Mouse (Mus musculus): ENCODE measurements around the gene Ccdc141.
"Not testable (repeated sequence)": the region's sequence is repeated elsewhere in the genome, so short reads cannot be mapped to it uniquely, and the experiment has no call there.

The Ccdc141 gene

DNA sequence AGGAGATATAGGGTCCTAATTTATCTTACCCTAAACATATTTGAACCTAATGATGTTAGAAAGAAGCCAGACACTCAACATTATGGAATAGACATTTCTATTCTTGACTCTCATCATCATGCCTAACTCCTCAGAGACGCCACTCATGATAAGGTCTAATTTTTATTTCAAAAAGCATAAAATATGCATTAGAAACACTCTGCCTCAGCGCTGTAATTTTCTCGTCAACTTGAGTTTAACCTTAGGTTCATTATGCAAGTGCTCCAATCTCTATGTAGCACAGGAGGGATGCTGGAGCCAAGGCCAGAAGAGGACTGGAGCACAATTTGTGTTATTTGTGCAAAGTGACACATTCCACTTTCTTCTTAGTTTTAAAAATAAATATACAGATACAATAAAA is 130.8 kb downstream of the Ccdc141 start:
- no peak for DNase-seq

DNA sequence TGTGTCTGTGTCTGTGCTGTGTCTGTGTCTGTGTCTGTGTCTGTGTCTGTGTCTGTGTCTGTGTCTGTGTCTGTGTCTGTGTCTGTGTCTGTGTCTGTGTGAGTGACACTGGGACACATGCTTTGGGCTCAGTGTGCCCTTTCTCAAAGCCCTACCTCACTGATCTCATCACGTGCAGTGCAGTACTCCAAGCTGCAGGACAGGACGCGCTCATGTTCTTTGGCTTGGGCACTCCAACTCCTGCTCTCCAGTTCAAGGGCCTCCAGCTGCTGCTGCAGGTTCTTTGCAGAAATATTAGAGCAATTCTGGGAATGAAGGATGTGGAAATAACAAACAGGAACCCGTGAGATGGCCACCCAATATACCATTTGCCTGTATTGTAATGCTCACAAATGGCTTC is 131.2 kb downstream of the Ccdc141 start:
- no peak for DNase-seq

DNA sequence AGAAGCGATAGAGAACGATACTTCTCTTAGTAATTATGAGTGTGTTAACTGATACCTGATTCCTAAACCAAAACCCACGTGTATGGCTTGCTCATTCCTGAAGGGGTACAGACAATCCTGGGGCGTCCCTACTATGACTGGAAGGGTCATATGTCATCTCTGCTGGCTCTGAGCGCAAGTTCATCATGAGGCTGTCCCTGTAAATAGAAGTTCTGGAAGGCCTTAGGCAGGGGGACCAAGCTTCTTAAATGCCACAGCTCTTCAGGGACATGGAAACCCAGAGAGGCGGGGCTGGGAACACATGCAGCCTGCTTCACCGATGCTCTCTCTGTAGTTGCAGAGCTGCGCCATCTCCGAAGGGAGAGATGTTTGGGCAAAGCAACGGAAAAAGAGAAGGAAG is 133.2 kb downstream of the Ccdc141 start:
- no peak for DNase-seq

DNA sequence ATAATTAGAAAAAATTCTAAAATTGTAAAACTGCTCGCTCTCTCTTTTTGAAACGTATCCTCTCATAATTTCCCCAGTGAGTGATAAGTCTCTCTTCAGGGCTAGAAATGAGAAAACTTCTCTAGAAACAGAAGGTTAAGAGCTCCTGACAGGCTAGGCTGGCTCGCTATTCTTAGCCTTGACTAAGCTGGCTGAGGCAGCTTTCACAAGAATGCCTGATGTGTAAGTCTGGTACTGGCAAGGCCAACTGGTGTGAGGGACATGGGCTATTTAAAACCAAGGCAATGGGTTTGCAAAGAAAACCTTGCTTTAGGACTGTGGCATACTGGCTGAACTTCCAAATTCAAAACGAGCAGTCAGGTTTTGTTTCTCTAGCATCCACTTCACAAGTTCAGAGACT is 136.3 kb downstream of the Ccdc141 start:
- no peak for DNase-seq

DNA sequence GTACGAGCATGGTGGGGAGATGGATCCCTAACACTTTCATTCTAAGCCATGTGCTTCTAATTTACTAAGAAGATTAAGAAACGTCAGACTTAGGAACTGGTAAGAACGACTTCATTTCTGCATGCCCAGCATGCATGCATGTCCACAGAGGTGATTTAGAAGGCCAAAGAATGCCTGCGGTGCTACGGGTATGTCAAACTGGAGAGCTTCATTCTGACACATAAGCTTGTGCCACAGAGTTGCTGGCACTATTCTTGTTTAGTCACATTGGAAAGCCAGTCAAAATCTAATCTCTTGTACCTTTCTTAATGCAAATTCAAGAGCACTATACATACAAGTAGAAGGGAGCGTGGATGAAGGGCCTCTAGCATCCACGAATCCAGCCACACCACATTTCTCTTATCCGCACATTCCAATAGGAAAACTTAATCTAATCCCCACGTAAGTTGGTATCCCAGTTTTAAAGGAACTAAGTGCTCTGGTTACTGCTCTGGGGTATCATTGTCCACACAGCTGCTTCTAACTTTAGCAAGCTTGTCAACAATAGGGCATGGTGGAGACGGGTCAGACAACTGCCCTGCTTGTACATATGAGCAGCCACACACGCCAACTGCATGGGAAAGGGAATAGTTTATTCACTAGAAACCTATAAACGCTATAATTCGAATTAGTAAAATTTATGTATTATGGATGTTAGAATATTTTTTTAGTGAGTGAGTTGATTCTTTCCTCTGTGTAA is 136.9 kb downstream of the Ccdc141 start:
- DNase-seq = no peak

- DNase-seq = no peak
Measured at GRCm38 (mm10) chr2:77020649-77021048, 149.8 kb downstream of the Ccdc141 start.

DNA sequence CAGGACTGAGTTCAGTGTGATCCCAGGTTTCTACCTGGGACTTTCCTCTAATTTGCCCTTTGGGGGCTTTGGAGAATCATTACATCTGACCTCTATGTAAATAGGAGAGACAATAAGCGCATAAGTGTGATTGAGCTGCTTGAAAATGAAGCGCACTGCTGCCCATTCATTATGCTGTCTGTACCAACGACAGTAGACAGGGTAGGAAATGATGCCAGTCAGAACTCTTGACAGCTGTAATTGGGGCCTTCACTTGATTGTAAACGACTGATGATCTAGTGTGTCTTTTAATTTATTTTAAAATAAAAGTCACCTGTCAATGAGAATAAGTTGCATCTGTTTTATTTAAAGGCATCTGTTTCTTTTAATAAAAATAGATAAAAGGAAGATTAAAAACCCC is 152.7 kb downstream of the Ccdc141 start:
- no peak for DNase-seq

DNA sequence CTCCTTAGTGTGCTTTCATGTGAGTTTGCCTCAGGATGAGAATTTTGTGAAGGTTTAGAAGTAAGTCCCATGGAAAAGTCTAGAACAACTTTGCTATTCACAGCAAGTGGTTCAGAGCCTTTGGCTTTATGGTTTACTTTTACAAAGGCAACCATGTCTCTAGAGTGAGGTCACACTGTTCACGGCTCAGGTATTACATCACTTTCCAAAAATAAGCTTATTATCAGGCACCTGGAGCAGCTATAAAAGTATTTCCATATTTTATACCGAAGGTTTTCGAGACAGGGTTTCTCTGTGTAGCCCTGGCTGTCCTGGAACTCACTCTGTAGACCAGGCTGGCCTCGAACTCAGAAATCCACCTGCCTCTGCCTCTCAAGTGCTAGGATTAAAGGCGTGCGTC is 157.0 kb downstream of the Ccdc141 start:
- DNase-seq = not testable (repeated sequence)

DNA sequence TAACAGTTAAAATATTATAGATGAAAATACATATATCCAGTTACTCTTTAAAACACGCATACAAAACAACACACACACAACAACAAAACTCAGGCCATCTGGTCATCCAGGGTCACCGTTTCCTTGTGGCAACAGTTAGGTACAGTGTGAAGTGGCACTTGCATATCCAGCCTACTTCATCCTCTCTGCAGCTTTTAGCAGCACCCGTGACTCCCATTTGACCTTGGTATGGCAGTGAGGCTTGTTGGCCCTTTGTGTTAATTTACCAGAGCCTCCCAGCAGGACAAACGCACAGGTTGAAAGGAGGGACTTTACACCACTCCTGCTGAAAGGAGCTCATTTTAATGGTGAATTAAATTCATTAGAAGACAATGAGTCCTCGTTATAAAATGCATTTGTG is 158.5 kb downstream of the Ccdc141 start:
- DNase-seq = no peak

DNA sequence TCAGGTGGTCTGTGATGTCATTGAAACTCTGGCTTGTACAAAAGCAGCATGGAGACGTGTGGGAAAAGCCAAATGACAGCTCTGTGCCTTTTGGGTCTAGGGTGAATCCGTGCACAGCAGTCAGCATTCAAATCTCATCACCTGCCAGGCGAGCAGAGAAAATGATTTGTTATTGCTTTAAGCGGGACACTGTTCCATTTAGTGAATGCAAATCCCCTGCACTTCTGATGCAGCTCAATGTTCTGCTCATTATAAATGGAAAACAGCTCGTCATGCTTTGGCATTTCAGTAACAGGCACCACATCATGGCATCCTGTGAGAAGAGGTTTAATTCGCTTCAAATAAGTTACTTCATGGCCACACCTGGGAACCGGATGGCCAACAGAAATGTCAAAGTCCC is 163.4 kb downstream of the Ccdc141 start:
- no peak for DNase-seq

- DNase-seq = no peak
Measured at GRCm38 (mm10) chr2:77003148-77003547, 167.3 kb downstream of the Ccdc141 start.

GRCm38 (mm10) chr2:76998351-76998750 is 172.1 kb downstream of the Ccdc141 start:
- no peak for DNase-seq

GRCm38 (mm10) chr2:76992493-76993201 is 177.8 kb downstream of the Ccdc141 start:
- no peak for DNase-seq

GRCm38 (mm10) chr2:76987317-76987716 is 183.1 kb downstream of the Ccdc141 start:
- DNase-seq = no peak

DNA sequence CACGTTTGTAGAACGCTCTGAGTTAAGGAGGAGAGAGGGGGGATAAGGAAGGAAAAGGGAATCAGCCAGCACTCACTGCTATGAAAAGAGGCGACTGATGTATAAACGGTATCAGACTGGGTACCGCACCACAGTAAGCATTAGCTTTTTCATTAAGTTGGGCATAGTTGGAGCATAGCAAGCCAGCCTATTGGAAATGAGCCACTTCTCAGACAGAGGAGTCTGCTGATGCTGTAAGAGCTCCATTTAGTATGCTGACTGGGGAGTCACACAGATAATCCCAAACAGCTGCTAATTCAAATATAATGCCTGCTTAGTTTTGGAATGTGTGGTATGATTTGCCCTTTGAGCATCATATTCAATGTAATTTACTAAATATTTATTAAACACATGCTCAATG is 186.1 kb downstream of the Ccdc141 start:
- DNase-seq = no peak

DNA sequence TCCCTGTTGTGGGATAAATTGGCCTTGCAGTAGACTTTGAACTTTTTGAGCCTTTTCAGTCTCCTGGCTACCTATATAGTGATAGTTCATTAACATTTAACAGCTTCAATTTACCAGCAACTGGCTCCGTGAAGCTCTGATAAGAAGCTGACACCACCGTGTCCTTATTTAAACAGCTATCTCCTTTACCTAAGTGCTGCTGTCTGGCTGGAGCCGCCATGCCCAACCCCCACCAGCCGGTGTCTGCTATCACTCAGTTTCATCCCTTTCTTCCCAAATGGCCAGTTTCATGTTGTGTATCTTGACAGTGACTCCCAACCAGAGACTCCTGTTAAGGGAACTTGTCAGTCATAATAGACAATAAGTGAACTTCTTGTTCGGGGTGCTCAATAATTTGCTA is 186.8 kb downstream of the Ccdc141 start:
- no peak for DNase-seq

DNA sequence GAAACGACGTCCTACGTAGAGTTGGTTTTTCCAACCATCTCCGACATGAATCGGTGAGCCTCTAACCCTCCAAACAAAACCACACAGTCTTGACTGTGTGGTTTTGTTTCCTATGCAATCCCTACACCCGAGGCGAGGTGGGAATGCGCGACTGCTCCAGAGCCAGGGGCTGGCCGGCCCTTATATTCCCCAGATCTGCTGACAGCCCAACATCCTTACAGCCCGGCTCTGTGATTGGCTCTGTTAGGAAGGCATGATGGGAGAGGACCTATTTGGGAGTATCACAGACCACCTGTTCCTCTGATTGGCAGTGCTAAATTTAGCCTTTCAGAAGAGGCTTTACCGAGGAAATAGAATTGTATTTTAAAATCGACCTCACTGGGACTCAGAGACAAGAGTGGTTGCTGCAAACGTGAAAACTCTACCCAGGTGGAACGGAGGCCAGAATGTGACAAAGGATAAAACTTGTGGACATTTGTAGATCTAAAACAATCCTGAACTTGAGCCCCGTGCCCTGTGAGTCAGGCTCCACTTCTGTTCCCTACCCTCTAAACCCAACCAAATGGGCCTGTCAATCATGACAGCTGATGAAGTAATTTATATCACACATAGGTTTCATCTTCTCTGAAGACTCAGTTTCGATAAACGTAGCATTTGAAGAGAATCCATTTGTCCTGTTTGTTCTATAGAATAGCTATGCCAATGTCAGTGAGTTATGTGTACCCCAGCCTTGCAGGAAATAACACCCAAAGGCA is 187.9 kb downstream of the Ccdc141 start, which contains the start of gene Ttn:
Gene Ttn (minus strand): TSS at position 157 of the 755 bp plus-strand sequence.
- DNase-seq = no peak

- DNase-seq = no peak
Measured at GRCm38 (mm10) chr2:76981717-76982116, 188.7 kb downstream of the Ccdc141 start.

GRCm38 (mm10) chr2:76980146-76980545 is 190.3 kb downstream of the Ccdc141 start:
- DNase-seq = peak; percentile 58 to 73

DNA sequence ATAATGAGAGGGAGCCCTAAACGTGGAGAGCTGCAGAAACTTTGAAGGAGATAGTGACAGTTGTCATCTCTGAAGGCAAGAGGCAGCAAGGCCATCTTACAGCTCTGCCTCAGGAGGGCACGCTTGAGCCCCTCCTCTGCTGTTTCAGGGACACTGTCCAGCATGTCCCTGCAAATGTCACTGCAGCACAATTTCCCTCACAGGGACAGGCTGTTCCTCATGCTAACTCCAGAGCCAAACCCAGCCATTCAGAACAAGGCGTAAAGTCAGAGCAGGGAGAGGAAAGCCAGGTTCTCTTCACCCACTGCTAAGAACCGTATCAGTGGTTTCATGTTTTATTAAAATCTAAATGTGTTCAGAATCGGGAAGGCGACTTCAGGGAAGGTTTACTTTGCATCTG is 192.8 kb downstream of the Ccdc141 start:
- no peak for DNase-seq

- no peak for DNase-seq
Measured at GRCm38 (mm10) chr2:76972051-76972450, 198.4 kb downstream of the Ccdc141 start.

GRCm38 (mm10) chr2:76971069-76971468 is 199.4 kb downstream of the Ccdc141 start:
- no peak for DNase-seq

- no peak for DNase-seq
Measured at GRCm38 (mm10) chr2:76970669-76971068, 199.8 kb downstream of the Ccdc141 start.

GRCm38 (mm10) chr2:76970204-76970603 is 200.2 kb downstream of the Ccdc141 start:
- DNase-seq = no peak
